Mouse (Mus musculus) CH12.LX (cell line): ENCODE results near the gene Klhl11. TPM values are rescaled to one million over a fixed set of nuclear protein-coding genes. Genes with fewer than 3 reads are reported as not detected.

Source experiments
- DNase-seq: peaks from one replicate; pipeline ENCODE4 v3.0.0-alpha.2; 2013; ENCODE audit errors: extremely low read depth
- H3K27ac ChIP-seq: 2 replicates; pipeline ENCODE4 v1.5.1; 2012; ENCODE audit warnings: low read depth, mild to moderate bottlenecking, control low read depth, moderate library complexity; ENCODE audit not compliant: insufficient read depth
- H3K27me3 ChIP-seq: replicated peaks from 2 replicates; pipeline ENCODE3; 2012; ENCODE audit warnings: inconsistent platforms
- H3K36me3 ChIP-seq, 2 experiments: replicated peaks in 1 of 2; 2 replicates each; pipeline versions ENCODE3 to v1.6.1; 2012; ENCODE audit warnings: inconsistent platforms in 1 of 2, low read length in 1 of 2, mild to moderate bottlenecking in 1 of 2, mixed read lengths in 1 of 2, moderate library complexity in 1 of 2; ENCODE audit not compliant: control insufficient read depth in 1 of 2, insufficient read depth in 1 of 2
- H3K4me1 ChIP-seq, 2 experiments: 2 replicates each; pipeline ENCODE4 v1.6.1; 2012; ENCODE audit warnings: inconsistent platforms in 1 of 2, moderate library complexity in 1 of 2; ENCODE audit not compliant: insufficient read depth in 2 of 2, control insufficient read depth in 1 of 2
- H3K4me2 ChIP-seq: 2 replicates; pipeline ENCODE4 v1.6.1; 2012; ENCODE audit warnings: low read depth, mild to moderate bottlenecking, control low read depth; ENCODE audit not compliant: poor library complexity, insufficient read depth, severe bottlenecking
- H3K4me3 ChIP-seq, 3 experiments: fragments of 150-350 bp in 1 of 3; sonication (generic) in 1 of 3; replicated peaks in 1 of 3; 2 replicates each; pipeline versions ENCODE3 to v1.5.1; 2011 to 2012; ENCODE audit warnings: low read depth in 2 of 3, low read length in 2 of 3, mild to moderate bottlenecking in 2 of 3, moderate library complexity in 2 of 3, control low read depth in 1 of 3, improper control_type of control experiment in 1 of 3, inconsistent platforms in 1 of 3, mixed read lengths in 1 of 3; ENCODE audit not compliant: poor library complexity in 1 of 3
- H3K79me2 ChIP-seq: replicated peaks from 2 replicates; pipeline ENCODE4 v1.6.1; 2012; ENCODE audit warnings: mild to moderate bottlenecking, moderate library complexity; ENCODE audit not compliant: control insufficient read depth, poor library complexity, insufficient read depth, severe bottlenecking; ENCODE audit errors: extremely low read depth
- H3K9ac ChIP-seq: 2 replicates; pipeline ENCODE4 v1.6.1; 2012; ENCODE audit warnings: low read depth, mild to moderate bottlenecking, control low read depth, moderate library complexity; ENCODE audit not compliant: insufficient read depth
- H3K9me3 ChIP-seq: replicated peaks from 2 replicates; pipeline ENCODE3; 2012; ENCODE audit warnings: low read length, inconsistent platforms, mixed read lengths
- CHD1 ChIP-seq: IDR thresholded peaks from 2 replicates; pipeline ENCODE4 v1.6.1; 2012; ENCODE audit warnings: low read depth, low read length, improper control_type of control experiment, inconsistent platforms
- CHD2 ChIP-seq: IDR thresholded peaks from 2 replicates; pipeline ENCODE4 v1.6.1; 2011; ENCODE audit warnings: low read length, improper control_type of control experiment
- E2F4 ChIP-seq: IDR thresholded peaks from 2 replicates; pipeline ENCODE4 v1.6.1; 2011; ENCODE audit warnings: low read depth, low read length, improper control_type of control experiment; ENCODE audit not compliant: insufficient replicate concordance
- ELF1 ChIP-seq: IDR thresholded peaks from 2 replicates; pipeline ENCODE4 v1.6.1; 2014; ENCODE audit warnings: low read depth, mild to moderate bottlenecking, inconsistent platforms, low read length, improper control_type of control experiment
- EP300 ChIP-seq: IDR thresholded peaks from 2 replicates; pipeline ENCODE4 v1.6.1; 2011; ENCODE audit warnings: low read length, improper control_type of control experiment
- JUN ChIP-seq: IDR thresholded peaks from 2 replicates; pipeline ENCODE4 v1.6.1; 2011; ENCODE audit warnings: low read depth, mild to moderate bottlenecking, low read length, improper control_type of control experiment, moderate library complexity; ENCODE audit not compliant: insufficient read depth
- MAFK ChIP-seq: IDR thresholded peaks from 2 replicates; pipeline ENCODE4 v1.6.1; 2011; ENCODE audit warnings: low read length, improper control_type of control experiment; ENCODE audit not compliant: insufficient replicate concordance
- MAX ChIP-seq: IDR thresholded peaks from 2 replicates; pipeline ENCODE4 v1.6.1; 2011; ENCODE audit warnings: low read length, improper control_type of control experiment
- MAZ ChIP-seq: IDR thresholded peaks from 2 replicates; pipeline ENCODE4 v1.6.1; 2012; ENCODE audit warnings: low read depth, mild to moderate bottlenecking, inconsistent platforms, low read length, improper control_type of control experiment, moderate library complexity
- MEF2A ChIP-seq: IDR thresholded peaks from 2 replicates; pipeline ENCODE4 v1.6.1; 2014; ENCODE audit warnings: low read depth, mild to moderate bottlenecking, inconsistent platforms, low read length, improper control_type of control experiment, borderline replicate concordance
- MXI1 ChIP-seq: IDR thresholded peaks from 2 replicates; pipeline ENCODE4 v1.6.1; 2011; ENCODE audit warnings: mild to moderate bottlenecking, low read depth, low read length, improper control_type of control experiment
- MYC ChIP-seq: IDR thresholded peaks from 2 replicates; pipeline ENCODE4 v1.6.1; 2011; ENCODE audit warnings: low read depth, mild to moderate bottlenecking, improper control_type of control experiment, low read length
- POLR2A ChIP-seq: IDR thresholded peaks from 2 replicates; pipeline ENCODE4 v1.6.1; 2011; ENCODE audit warnings: low read depth, mild to moderate bottlenecking, improper control_type of control experiment, low read length
- POLR2AphosphoS2 ChIP-seq: IDR thresholded peaks from 2 replicates; pipeline ENCODE4 v1.6.1; 2011; ENCODE audit warnings: low read depth, low read length, improper control_type of control experiment
- SIN3A ChIP-seq: IDR thresholded peaks from 2 replicates; pipeline ENCODE4 v1.6.1; 2012; ENCODE audit warnings: low read length, improper control_type of control experiment, inconsistent platforms
- SMC3 ChIP-seq: IDR thresholded peaks from 2 replicates; pipeline ENCODE4 v1.6.1; 2011; ENCODE audit warnings: low read depth, low read length, improper control_type of control experiment
- TBP ChIP-seq: conservative IDR thresholded peaks from 2 replicates; pipeline ENCODE4 v1.6.1; 2011; ENCODE audit warnings: low read depth, low read length, improper control_type of control experiment
- USF1 ChIP-seq: IDR thresholded peaks from 2 replicates; pipeline ENCODE4 v1.6.1; 2014; ENCODE audit warnings: low read depth, mild to moderate bottlenecking, inconsistent platforms, low read length, improper control_type of control experiment
- ZC3H11A ChIP-seq: IDR thresholded peaks from 2 replicates; pipeline ENCODE4 v1.6.1; 2012; ENCODE audit warnings: low read depth, mild to moderate bottlenecking, inconsistent platforms, low read length, improper control_type of control experiment
- ZKSCAN1 ChIP-seq: IDR thresholded peaks from 2 replicates; pipeline ENCODE4 v1.6.1; 2012; ENCODE audit warnings: low read depth, inconsistent platforms, low read length, improper control_type of control experiment, borderline replicate concordance
- dilution Hi-C: fragments of 300-500 bp; cut with MboI; formaldehyde crosslinking; loops from 2 replicates; pipeline ENCODE4 v1.14.3; 2020; ENCODE audit warnings: low sequenced_read_pairs; ENCODE audit not compliant: extremely low pct_unique_long_range_greater_than_20kb, extremely low pct_ligation_motif_present
- in situ Hi-C: fragments of 300-500 bp; cut with MboI; formaldehyde crosslinking; loops from 3 replicates; pipeline ENCODE4 v1.14.3; 2019; ENCODE audit warnings: low sequenced_read_pairs, low pct_ligation_motif_present, low pct_unique_long_range_greater_than_20kb, mixed read lengths
- polyA plus RNA-seq: library from polyadenylated mRNA; unstranded; fragments of >175 nt; gene quantifications from 2 replicates; pipeline ENCODE4 v1.2.1, GENCODE M21; 2012; ENCODE audit warnings: low read depth; ENCODE audit not compliant: insufficient read length
- total RNA-seq, 2 experiments: library from RNA; depleted of rRNA; stranded (reverse); fragments of 300-350 nt in 1 of 2; fragments of >200 nt in 1 of 2; gene quantifications; 2 replicates each; pipeline ENCODE4 v1.2.3; 2012 to 2014

The Klhl11 gene
- total and polyA plus RNA-seq, 3 experiments = 9.8 to 19.5 (median 12.8) TPM

GRCm38 (mm10) chr11:100414914-100415822 lies 57.4 kb downstream of the Klhl11 start, which contains the start of gene Fkbp10:
Fkbp10 (plus strand) TSS chr11:100415697.
- no peaks in the 10 kb centered on the region for H3K36me3 ChIP-seq
- no peaks in the 10 kb centered on the region for H3K9me3 ChIP-seq
- H3K9ac ChIP-seq = no peak within 1 kb of the TSS
- in situ Hi-C loops = no loop called here
- no peak for DNase-seq
- dilution Hi-C loops = no loop called here
- no peak within 1 kb of the TSS for H3K4me3 ChIP-seq
- no peak within 1 kb of the TSS for H3K27ac ChIP-seq
- no peaks in the 10 kb centered on the region for H3K4me1 ChIP-seq
- H3K27me3 ChIP-seq = peaks cover 39% of the 10 kb centered on the region
- H3K79me2 ChIP-seq = no peaks in the 10 kb centered on the region
- no peak for TF ChIP-seq MXI1
- TF ChIP-seq ZKSCAN1 = no peak
- TF ChIP-seq CHD1 = no peak
- no peak for TF ChIP-seq USF1
- TF ChIP-seq TBP = no peak
- no peak for TF ChIP-seq MEF2A
- TF ChIP-seq MAX = no peak
- TF ChIP-seq SIN3A = no peak
- no peak for TF ChIP-seq ELF1
- no peak for TF ChIP-seq POLR2A
- no peak within 1 kb of the TSS for H3K4me2 ChIP-seq

- Histone ChIP-seq H3K9ac (no peak within 1 kb of the TSS), H3K4me1 (no peaks in the 10 kb centered on the region), H3K4me2 (no peak within 1 kb of the TSS), H3K27me3 (peaks cover 44% of the 10 kb centered on the region), H3K79me2 (no peaks in the 10 kb centered on the region), H3K9me3 (no peaks in the 10 kb centered on the region), H3K36me3 (no peaks in the 10 kb centered on the region), H3K27ac (no peak within 1 kb of the TSS), H3K4me3 (no peak within 1 kb of the TSS)
- dilution Hi-C loops = no loop called here
- DNase-seq = no peak
- in situ Hi-C loops = no loop called here
- TF ChIP-seq POLR2AphosphoS2 (no peak), EP300 (no peak), SIN3A (no peak), MAZ (no peak), E2F4 (no peak), ZC3H11A (no peak), SMC3 (no peak), MYC (no peak), JUN (no peak), MAFK (no peak), CHD2 (no peak)
Observed at GRCm38 (mm10) chr11:100414021-100414913, 58.3 kb downstream of the Klhl11 start, which contains the start of gene P3h4. P3h4 (minus strand) TSS chr11:100414836.
